Mouse (Mus musculus): Measurements from ENCODE around the gene Palm2.

GRCm38 (mm10) chr4:57636782-57637482 lies 202.9 kb downstream of the Palm2 start:
- no peak for TF ChIP-seq CTCF (conservative IDR thresholded peaks at IDR 0.05; ENCODE audit: low read length)
- no peak for TF ChIP-seq POU5F1 (IDR thresholded peaks at IDR 0.05; ENCODE audit: borderline replicate concordance, low read length)

Measured in E14TG2a.4 (cell line).